Mouse (Mus musculus) intestine, embryonic 14.5 days (tissue): ENCODE data around the gene Mmp14. TPM values are rescaled to one million over a fixed set of nuclear protein-coding genes. Genes with fewer than 3 reads are reported as not detected.

Experiments used
- ATAC-seq: fragments of 200-750 bp; cut with Nextera tagmentation; replicated peaks from 2 replicates; pipeline ENCODE4 v1.8.0; 2017; ENCODE audit warnings: low read depth, moderate number of reproducible peaks, moderate TSS enrichment, moderate library complexity; ENCODE audit not compliant: low FRiP score, low TSS enrichment
- DNase-seq: peaks from one replicate; pipeline ENCODE4 v3.0.0-alpha.2; 2018; ENCODE audit warnings: low spot score
- H3K27ac ChIP-seq: fragments of 300-500 bp; sonication (generic); 2 replicates; pipeline ENCODE4 v1.5.1; 2014; ENCODE audit warnings: low read depth, mild to moderate bottlenecking, control low read depth
- H3K27me3 ChIP-seq: fragments of 300-500 bp; sonication (generic); replicated peaks from 2 replicates; pipeline ENCODE4 v1.6.1; 2014; ENCODE audit warnings: low read length, control low read depth; ENCODE audit not compliant: control insufficient read depth, insufficient read depth
- H3K36me3 ChIP-seq: fragments of 300-500 bp; sonication (generic); 2 replicates; pipeline ENCODE4 v1.6.1; 2014; ENCODE audit warnings: low read length, control low read depth; ENCODE audit not compliant: control insufficient read depth, insufficient read depth
- H3K4me1 ChIP-seq: fragments of 300-500 bp; sonication (generic); replicated peaks from 2 replicates; pipeline ENCODE4 v1.6.1; 2014; ENCODE audit warnings: low read length, control low read depth, mixed read lengths; ENCODE audit not compliant: control insufficient read depth, insufficient read depth
- H3K4me2 ChIP-seq: fragments of 300-500 bp; sonication (generic); 2 replicates; pipeline ENCODE4 v1.6.1; 2014; ENCODE audit warnings: low read length
- H3K4me3 ChIP-seq: fragments of 300-500 bp; sonication (generic); 2 replicates; pipeline ENCODE4 v1.5.1; 2014; ENCODE audit warnings: low read depth, low read length, control low read depth, mixed read lengths
- H3K9ac ChIP-seq: fragments of 300-500 bp; sonication (generic); 2 replicates; pipeline ENCODE4 v1.6.1; 2014; ENCODE audit warnings: mild to moderate bottlenecking, low read length
- H3K9me3 ChIP-seq: fragments of 300-500 bp; sonication (generic); 2 replicates; pipeline ENCODE4 v1.6.1; 2016; ENCODE audit warnings: low read length, control low read depth; ENCODE audit not compliant: control insufficient read depth
- WGBS: fragments of 180-500 bp; shearing (Covaris S2); extraction: QIAGEN DNeasy Blood & Tissue Kit; methylation state at CpG from one replicate; pipeline ENCODE4 v1.1.7; 2014; 5-methylcytosine and 5-hydroxymethylcytosine counted together
- polyA plus RNA-seq: library from polyadenylated mRNA; unstranded; fragments of >200 nt; fragmentation: Nextera tagmentation; extraction: Ambion mirVana; gene quantifications from 2 replicates; pipeline ENCODE4 v1.2.1, GENCODE M21; 2014

Mmp14 gene
- polyA plus RNA-seq, 1 experiment from 2014 or later: 133 TPM

DNA sequence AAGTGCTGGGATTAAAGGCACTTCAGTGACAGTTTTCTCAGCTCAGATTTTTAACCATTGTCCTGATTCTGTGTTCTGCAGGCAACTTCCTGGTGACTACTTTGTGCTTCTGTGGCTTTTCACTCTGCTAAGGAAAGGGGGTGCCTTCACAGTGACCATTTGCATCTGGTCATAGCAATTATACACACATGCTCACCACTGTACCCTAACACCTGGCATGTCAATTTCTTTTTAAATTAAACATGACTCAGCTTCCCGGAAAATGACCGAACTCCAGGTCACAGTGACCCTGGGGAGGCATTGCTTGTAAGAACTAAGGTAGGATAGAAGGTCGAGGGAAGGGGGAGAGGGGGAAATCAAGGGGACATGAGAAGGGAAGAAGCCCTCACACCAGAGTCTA, 37.6 kb upstream of the Mmp14 start:
- Histone ChIP-seq H3K36me3 (no peaks in the 10 kb centered on the region), H3K4me3 (no peak overlapping the region), H3K9ac (no peak overlapping the region), H3K27me3 (no peaks in the 10 kb centered on the region), H3K27ac (no peak overlapping the region), H3K4me1 (peaks cover under 1% of the 10 kb centered on the region; the same call in 1 of the 2 replicates), H3K9me3 (no peaks in the 10 kb centered on the region), H3K4me2 (no peak overlapping the region)
- 74% methylated on average over 3 of the region's 3 CpGs for WGBS
- ATAC-seq: no peak
- no peak for DNase-seq

DNA sequence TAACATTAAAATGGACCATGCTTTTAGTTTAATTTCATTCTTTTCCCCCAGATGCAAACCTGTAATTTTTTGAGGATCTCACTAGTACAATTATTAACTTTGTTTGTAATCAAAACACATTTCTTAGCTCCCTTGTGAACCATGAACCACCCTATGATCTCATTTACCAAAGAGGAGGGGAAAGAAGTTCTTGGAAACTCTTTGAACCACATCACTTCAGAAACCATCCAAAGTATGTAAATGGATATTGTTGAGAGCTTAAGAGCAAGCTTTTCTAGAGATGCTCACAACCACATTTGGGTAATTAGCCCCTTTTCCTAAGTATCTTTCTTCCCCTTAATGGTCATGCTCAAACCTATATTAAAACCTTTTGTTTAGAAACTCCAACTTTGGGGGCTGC, 37.1 kb upstream of the Mmp14 start:
- no peak overlapping the region for H3K4me2 ChIP-seq
- no peaks in the 10 kb centered on the region for H3K9me3 ChIP-seq
- H3K4me3 ChIP-seq: no peak overlapping the region
- H3K36me3 ChIP-seq: no peaks in the 10 kb centered on the region
- DNase-seq: no peak
- no peak for ATAC-seq
- no peaks in the 10 kb centered on the region for H3K27me3 ChIP-seq
- H3K27ac ChIP-seq: no peak overlapping the region
- no peak overlapping the region for H3K9ac ChIP-seq
- peaks cover 5% of the 10 kb centered on the region; the same call in 1 of the 2 replicates for H3K4me1 ChIP-seq

DNA sequence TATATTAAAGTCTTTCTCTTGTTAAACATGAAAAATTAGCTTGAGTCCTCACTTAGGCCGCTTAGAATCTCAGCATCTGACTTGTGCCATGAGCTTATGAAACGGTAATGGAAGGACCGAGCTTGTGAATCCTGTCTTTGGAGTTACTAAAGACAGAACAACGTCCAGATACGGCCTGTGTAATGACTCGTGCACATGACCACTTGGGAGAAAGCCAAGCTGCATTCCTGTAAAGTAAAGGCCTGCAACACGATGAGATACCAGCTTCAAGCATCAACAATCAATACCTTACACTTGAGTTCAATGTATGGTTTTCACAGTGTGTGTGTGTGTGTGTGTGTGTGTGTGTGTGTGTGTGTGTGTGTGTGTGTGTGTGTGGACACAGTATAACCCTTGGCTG, 34.7 kb upstream of the Mmp14 start:
- Histone ChIP-seq H3K27ac (no peak overlapping the region), H3K36me3 (no peaks in the 10 kb centered on the region), H3K9ac (no peak overlapping the region), H3K4me3 (no peak overlapping the region), H3K9me3 (no peaks in the 10 kb centered on the region), H3K4me1 (peaks cover 5% of the 10 kb centered on the region; the same call in 1 of the 2 replicates), H3K4me2 (no peak overlapping the region), H3K27me3 (no peaks in the 10 kb centered on the region)
- 65% methylated on average over 7 of the region's 7 CpGs for WGBS
- no peak for DNase-seq
- no peak for ATAC-seq

DNA sequence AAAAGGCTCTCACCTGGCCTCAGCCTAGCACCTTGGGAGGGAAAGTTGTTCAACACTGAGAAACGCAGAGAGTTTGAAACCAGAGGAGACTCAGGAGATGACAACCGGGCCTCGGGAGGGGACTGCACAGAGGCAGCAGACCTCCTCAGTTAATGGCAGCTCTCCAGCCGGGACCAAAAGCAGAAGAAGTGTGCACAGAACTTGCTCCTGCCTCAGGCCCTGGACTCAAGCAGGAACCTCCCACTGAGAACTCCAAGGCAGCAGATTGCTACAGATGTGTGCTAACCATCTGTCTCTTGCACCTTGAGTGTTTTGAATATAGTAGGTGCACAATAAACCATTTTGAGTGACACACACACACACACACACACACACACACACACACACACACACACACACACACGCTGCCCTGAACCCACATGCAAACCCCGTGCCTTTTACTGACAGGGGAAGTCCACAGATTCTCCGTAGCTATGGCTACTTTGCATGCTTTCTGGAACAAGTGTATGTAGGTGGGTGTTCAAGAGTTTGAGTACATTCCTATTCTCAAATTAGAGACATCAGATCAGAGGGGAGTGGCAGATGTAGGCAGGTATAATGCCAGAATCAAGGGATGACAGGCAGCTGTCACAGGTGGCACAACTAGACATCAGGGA, 33.4 kb upstream of the Mmp14 start:
- Histone ChIP-seq H3K4me2 (no peak overlapping the region), H3K9ac (no peak overlapping the region), H3K27ac (no peak overlapping the region), H3K27me3 (no peaks in the 10 kb centered on the region), H3K4me3 (no peak overlapping the region), H3K9me3 (no peaks in the 10 kb centered on the region), H3K36me3 (no peaks in the 10 kb centered on the region), H3K4me1 (peaks cover 5% of the 10 kb centered on the region; the same call in 1 of the 2 replicates)
- whole genome bisulfite sequencing: 69% methylated on average over 7 of the region's 7 CpGs
- DNase-seq (no peak), ATAC-seq (no peak)

DNA sequence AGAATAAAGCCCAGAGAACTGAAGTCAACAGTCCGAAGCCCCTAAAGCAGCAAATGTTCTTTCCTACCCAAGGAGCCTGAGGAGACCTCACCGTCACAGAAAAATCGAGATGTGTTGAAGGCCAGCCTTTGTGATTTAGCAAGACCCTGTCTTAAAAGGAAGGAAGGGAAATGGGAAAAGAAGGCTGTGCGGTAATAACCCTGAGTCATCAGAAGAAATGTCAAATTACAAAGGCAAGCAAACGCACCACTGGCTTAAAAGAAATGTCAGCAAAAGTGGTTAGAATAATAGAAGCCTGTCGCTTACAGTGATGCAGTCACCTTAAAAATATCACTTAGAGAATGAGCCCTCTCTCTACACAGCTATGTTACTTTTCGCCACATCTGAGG, 32.9 kb upstream of the Mmp14 start:
- 51% methylated on average over 7 of the region's 7 CpGs for WGBS
- peaks cover 5% of the 10 kb centered on the region; the same call in 1 of the 2 replicates for H3K4me1 ChIP-seq
- H3K4me3 ChIP-seq: no peak overlapping the region
- H3K9me3 ChIP-seq: no peaks in the 10 kb centered on the region
- H3K27me3 ChIP-seq: no peaks in the 10 kb centered on the region
- H3K27ac ChIP-seq: no peak overlapping the region
- ATAC-seq: no peak
- H3K36me3 ChIP-seq: no peaks in the 10 kb centered on the region
- DNase-seq: no peak
- H3K9ac ChIP-seq: no peak overlapping the region
- no peak overlapping the region for H3K4me2 ChIP-seq

DNA sequence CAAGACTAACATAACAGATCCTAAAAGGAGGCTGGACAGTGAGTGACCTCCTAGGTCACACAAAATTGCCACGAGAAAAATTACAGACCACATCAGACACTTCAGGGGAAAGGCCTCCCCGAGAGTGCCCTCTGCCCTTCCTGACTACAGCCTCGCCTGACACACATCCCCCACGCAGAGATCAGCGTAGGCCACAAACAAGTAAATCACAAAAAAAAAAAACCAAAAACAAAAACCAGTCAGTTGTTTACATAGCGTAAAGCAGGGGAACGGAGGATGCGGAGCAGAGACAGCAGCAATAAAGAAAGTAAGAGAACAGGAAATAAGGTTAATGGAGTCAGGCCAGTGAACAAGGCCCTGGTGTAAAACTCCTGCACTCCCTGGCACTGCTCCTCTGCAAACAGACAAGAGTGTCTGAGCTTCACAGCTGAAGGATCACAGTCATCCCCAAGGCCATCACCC, 32.5 kb upstream of the Mmp14 start:
- no peak overlapping the region for H3K9ac ChIP-seq
- H3K4me1 ChIP-seq: peaks cover 5% of the 10 kb centered on the region; the same call in 1 of the 2 replicates
- no peak overlapping the region for H3K4me3 ChIP-seq
- no peaks in the 10 kb centered on the region for H3K36me3 ChIP-seq
- no peak overlapping the region for H3K4me2 ChIP-seq
- no peaks in the 10 kb centered on the region for H3K27me3 ChIP-seq
- no peak for DNase-seq
- H3K9me3 ChIP-seq: no peaks in the 10 kb centered on the region
- H3K27ac ChIP-seq: no peak overlapping the region
- WGBS: 31% methylated on average over 8 of the region's 8 CpGs
- ATAC-seq: no peak

DNA sequence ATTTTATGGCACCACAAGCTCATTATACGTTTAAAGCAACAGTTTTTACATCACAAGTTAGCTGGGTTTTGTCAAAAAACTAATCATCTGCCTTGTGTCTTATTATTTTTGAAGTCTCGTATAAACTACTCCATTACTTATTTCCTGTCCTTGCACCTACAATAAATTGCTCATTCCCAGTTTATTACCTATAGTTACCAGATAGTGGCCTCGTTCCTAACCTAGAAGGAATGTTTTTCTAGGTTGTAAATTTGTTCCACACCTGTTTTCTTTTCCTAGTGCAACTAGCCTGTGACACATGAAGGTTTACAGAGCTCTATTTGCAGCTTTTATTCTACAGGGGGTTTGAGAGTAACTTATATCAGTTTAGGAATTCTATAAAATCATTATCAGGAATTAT, 29.7 kb upstream of the Mmp14 start:
- DNase-seq: no peak
- WGBS: 18% methylated on average over 3 of the region's 3 CpGs
- no peaks in the 10 kb centered on the region for H3K36me3 ChIP-seq
- peaks cover 5% of the 10 kb centered on the region; the same call in 1 of the 2 replicates for H3K4me1 ChIP-seq
- no peaks in the 10 kb centered on the region for H3K9me3 ChIP-seq
- no peaks in the 10 kb centered on the region for H3K27me3 ChIP-seq
- no peak overlapping the region for H3K4me2 ChIP-seq
- no peak; the same call in 1 of the 2 replicates for ATAC-seq
- no peak overlapping the region for H3K9ac ChIP-seq
- no peak overlapping the region for H3K4me3 ChIP-seq
- peak overlapping the region; percentile 59; the same call in 1 of the 2 replicates for H3K27ac ChIP-seq

DNA sequence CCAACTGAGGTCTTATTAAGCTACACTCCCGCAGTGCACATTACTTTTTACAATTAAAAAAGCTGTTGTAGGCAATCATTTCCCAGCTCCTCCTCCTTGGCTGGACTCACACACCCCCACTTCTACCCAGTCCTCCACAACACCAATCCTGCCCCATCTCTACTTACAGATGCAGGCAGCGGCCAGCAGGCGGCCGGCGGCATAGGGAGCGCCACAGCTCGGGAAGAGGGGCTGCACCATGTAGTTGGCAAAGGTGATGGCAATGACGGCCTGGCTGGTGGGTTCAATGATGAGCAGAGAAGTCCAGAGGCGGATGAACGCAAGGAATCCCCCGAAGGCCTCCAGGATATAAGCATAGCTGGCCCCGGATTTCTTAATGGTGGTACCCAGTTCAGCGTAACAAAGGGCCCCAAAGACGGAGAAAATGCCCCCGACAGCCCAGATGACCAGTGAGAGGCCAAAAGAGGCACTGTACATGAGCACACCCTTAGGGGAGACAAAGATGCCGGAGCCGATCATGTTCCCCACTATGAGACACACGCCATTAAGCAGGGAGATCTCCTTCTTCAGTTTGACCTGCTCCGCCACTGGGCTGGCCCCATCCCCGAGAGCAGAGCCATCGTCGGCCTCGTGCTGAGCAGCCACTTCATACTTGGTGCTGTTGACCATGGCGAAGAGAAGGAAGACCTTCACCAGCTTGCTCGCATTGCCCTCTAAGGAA, 22.9 kb upstream of the Mmp14 start:
- DNase-seq (no peak), ATAC-seq (no peak)
- Histone ChIP-seq H3K4me2 (peak overlapping the region; percentile 40), H3K27ac (no peak overlapping the region), H3K4me3 (peak overlapping the region; percentile 10; the same call in 1 of the 2 replicates), H3K9ac (no peak overlapping the region), H3K36me3 (no peaks in the 10 kb centered on the region), H3K27me3 (no peaks in the 10 kb centered on the region), H3K9me3 (no peaks in the 10 kb centered on the region), H3K4me1 (peaks cover under 1% of the 10 kb centered on the region)
- WGBS: 81% methylated on average over 25 of the region's 25 CpGs
